Mouse (Mus musculus) embryonic facial prominence, embryonic 11.5 days (tissue): ENCODE measurements around the gene Pip4k2c. TPM values are rescaled to one million over a fixed set of nuclear protein-coding genes. Genes with fewer than 3 reads are reported as not detected.
"Not testable (repeated sequence)": the region's sequence is repeated elsewhere in the genome, so short reads cannot be mapped to it uniquely, and the experiment has no call there.

Experiments
- ATAC-seq: fragments of 200-750 bp; cut with Nextera tagmentation; replicated peaks from 2 replicates; pipeline ENCODE4 v1.8.0; 2017; ENCODE audit warnings: low read depth; ENCODE audit not compliant: insufficient number of reproducible peaks, low FRiP score, low TSS enrichment
- DNase-seq: peaks from one replicate; pipeline ENCODE4 v3.0.0-alpha.2; 2015; ENCODE audit warnings: low spot score
- H3K27ac ChIP-seq: fragments of 300-500 bp; sonication (generic); replicated peaks from 2 replicates; pipeline ENCODE4 v1.5.1; 2014; ENCODE audit warnings: mild to moderate bottlenecking, low read depth, low read length, control low read depth
- H3K27me3 ChIP-seq: fragments of 300-500 bp; sonication (generic); 2 replicates; pipeline ENCODE4 v1.6.1; 2014; ENCODE audit warnings: mild to moderate bottlenecking, low read length, moderate library complexity, mixed read lengths; ENCODE audit not compliant: control insufficient read depth, insufficient read depth
- H3K36me3 ChIP-seq: fragments of 300-500 bp; sonication (generic); replicated peaks from 2 replicates; pipeline ENCODE4 v1.6.1; 2014; ENCODE audit warnings: low read depth, mild to moderate bottlenecking, low read length, moderate library complexity, mixed read lengths; ENCODE audit not compliant: control insufficient read depth, insufficient read depth
- H3K4me1 ChIP-seq: fragments of 300-500 bp; sonication (generic); 2 replicates; pipeline ENCODE4 v1.6.1; 2014; ENCODE audit warnings: low read length, mixed read lengths; ENCODE audit not compliant: control insufficient read depth, insufficient read depth
- H3K4me2 ChIP-seq: fragments of 300-500 bp; sonication (generic); 2 replicates; pipeline ENCODE4 v1.6.1; 2014; ENCODE audit warnings: low read depth, mild to moderate bottlenecking, control low read depth, low read length, moderate library complexity
- H3K4me3 ChIP-seq: fragments of 300-500 bp; sonication (generic); 2 replicates; pipeline ENCODE4 v1.5.1; 2014; ENCODE audit warnings: low read depth, low read length, control low read depth
- H3K9ac ChIP-seq: fragments of 300-500 bp; sonication (generic); replicated peaks from 2 replicates; pipeline ENCODE4 v1.6.1; 2014; ENCODE audit warnings: mild to moderate bottlenecking, control low read depth, low read length
- H3K9me3 ChIP-seq: fragments of 300-500 bp; sonication (generic); replicated peaks from 2 replicates; pipeline ENCODE4 v1.6.1; 2016; ENCODE audit warnings: mild to moderate bottlenecking, low read length, inconsistent platforms, mixed read lengths; ENCODE audit not compliant: control insufficient read depth
- WGBS: fragments of 180-500 bp; shearing (Covaris S2); extraction: QIAGEN DNeasy Blood & Tissue Kit; methylation state at CpG from one replicate; pipeline ENCODE4 v1.1.7; 2014; 5-methylcytosine and 5-hydroxymethylcytosine counted together
- polyA plus RNA-seq: library from polyadenylated mRNA; unstranded; fragments of >200 nt; fragmentation: Nextera tagmentation; extraction: Ambion mirVana; gene quantifications from 2 replicates; pipeline ENCODE4 v1.2.1, GENCODE M21; 2014

Gene Pip4k2c
- polyA plus RNA-seq, 1 experiment from 2014 or later, result 14.7 TPM

DNA sequence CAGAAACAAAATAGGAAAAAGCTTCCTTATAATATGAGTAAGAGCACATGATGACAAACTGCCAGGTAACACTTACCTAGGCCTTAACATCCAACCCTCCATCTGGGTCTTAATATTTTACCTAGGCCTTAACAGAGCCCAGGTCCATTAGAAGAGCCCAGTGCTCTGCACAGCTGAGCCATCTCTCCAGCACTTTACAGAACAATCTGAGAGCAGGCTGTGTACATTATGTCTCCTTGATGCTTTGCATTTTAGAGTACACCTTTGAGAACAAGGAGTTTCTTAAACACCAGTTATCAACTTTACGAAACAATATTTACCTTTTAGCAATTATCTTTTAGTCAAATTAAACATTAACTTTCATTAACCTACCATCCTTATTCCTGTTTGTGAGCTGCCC, 55.3 kb downstream of the Pip4k2c start:
- Histone ChIP-seq H3K27ac (no peak overlapping the region), H3K4me2 (no peak overlapping the region), H3K9ac (no peak overlapping the region), H3K27me3 (no peaks in the 10 kb centered on the region), H3K4me1 (no peaks in the 10 kb centered on the region), H3K4me3 (no peak overlapping the region), H3K9me3 (no peaks in the 10 kb centered on the region), H3K36me3 (no peaks in the 10 kb centered on the region)
- DNase-seq, result no peak
- ATAC-seq, result no peak
- 91% methylated on average over 1 of the region's 1 CpGs for WGBS

DNA sequence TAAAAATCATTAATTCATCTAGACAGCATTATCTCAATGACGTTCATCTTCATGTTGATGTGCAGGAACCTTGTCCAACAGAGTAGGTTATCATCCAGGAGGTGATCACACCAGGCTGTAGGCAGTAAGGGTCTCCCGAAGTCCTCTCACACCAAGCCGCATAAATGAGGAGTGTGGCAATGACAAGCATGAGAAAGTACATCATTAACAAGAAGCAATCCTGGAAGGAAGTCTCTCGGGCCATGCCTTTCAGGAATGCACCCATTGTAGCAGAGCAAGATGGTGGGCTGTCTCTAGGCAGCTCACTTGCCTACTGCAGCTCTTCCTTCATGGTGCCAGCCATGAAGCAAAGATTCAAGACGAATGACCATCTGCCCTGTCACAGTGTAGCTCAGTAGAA, 56.7 kb downstream of the Pip4k2c start:
- no peak for DNase-seq
- 89% methylated on average over 5 of the region's 5 CpGs for WGBS
- ATAC-seq, result no peak

DNA sequence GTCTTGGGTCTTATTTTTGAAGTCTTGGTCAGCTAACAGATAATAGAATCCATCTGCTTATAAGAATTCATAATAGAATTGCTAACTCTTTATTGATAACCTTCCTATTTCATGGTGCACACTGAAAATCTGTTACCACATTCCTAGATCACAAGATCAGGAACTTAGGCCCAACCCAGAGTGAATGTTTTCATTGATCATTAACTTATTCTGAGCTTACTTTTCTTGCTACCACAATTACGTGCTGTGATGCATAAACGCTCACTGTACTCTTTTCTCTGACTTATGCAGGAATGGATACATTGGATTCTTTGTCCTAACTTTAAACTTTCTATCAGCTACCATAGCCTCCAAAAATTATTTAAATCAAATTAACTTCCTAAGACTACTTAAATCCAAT, 57.1 kb downstream of the Pip4k2c start:
- no peaks in the 10 kb centered on the region for H3K4me1 ChIP-seq
- DNase-seq, result no peak
- H3K27ac ChIP-seq, result no peak overlapping the region
- ATAC-seq, result no peak
- H3K9me3 ChIP-seq, result no peaks in the 10 kb centered on the region
- H3K4me3 ChIP-seq, result no peak overlapping the region
- H3K4me2 ChIP-seq, result no peak overlapping the region
- H3K9ac ChIP-seq, result no peak overlapping the region
- WGBS, result 96% methylated on average over 2 of the region's 2 CpGs
- H3K27me3 ChIP-seq, result no peaks in the 10 kb centered on the region
- H3K36me3 ChIP-seq, result no peaks in the 10 kb centered on the region

More for the DNA sequence above, 56.7 kb downstream of the Pip4k2c start:
- H3K36me3 ChIP-seq, result no peaks in the 10 kb centered on the region
- no peak overlapping the region for H3K4me2 ChIP-seq
- H3K9me3 ChIP-seq, result no peaks in the 10 kb centered on the region
- H3K9ac ChIP-seq, result no peak overlapping the region
- no peaks in the 10 kb centered on the region for H3K27me3 ChIP-seq
- no peaks in the 10 kb centered on the region for H3K4me1 ChIP-seq
- H3K27ac ChIP-seq, result no peak overlapping the region
- H3K4me3 ChIP-seq, result no peak overlapping the region

DNA sequence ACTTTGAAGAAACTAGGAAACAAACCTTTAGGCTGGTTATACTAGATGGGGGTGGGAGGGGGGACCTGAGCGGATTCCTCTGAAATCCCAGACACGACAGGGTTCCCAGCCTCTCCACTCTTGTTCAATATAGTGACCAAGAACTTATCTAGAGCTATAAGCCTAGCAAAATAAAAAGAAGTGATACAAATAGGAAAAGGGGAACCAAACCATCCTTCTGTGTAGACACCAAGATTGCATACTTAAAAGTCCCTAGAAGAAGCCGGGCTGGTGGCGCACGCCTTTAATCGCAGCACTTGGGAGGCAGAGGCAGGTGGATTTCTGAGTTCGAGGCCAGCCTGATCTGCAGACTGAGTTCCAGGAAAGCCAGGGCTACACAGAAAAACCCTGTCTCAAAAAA, 58.1 kb downstream of the Pip4k2c start:
- WGBS, result 94% methylated on average over 7 of the region's 7 CpGs
- no peak overlapping the region for H3K9ac ChIP-seq
- no peak overlapping the region for H3K27ac ChIP-seq
- H3K9me3 ChIP-seq, result no peaks in the 10 kb centered on the region
- no peak overlapping the region for H3K4me3 ChIP-seq
- H3K4me2 ChIP-seq, result no peak overlapping the region
- ATAC-seq, result no peak
- no peaks in the 10 kb centered on the region for H3K4me1 ChIP-seq
- H3K36me3 ChIP-seq, result no peaks in the 10 kb centered on the region
- H3K27me3 ChIP-seq, result no peaks in the 10 kb centered on the region
- no peak for DNase-seq

DNA sequence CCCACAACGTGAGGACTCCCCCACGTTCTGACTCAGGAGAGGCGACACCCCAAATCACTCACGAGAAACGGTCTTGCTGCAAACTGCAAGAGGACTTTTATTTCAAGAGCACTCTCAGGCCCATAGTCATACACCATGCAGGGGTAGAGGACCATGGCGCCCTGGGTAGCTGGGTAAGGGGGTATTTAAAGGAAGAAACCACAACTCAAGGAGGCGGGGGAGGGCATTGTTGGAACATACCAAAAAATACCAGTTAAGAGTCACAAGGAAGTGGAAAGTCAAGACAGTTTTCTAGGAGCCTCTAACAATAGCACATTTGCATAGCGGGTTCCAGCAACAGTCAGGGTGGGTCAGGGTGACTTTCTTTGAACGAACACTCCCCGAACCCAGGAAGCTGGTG, 58.8 kb downstream of the Pip4k2c start:
- H3K36me3 ChIP-seq, H3K27ac ChIP-seq, DNase-seq, H3K4me1 ChIP-seq, H3K9ac ChIP-seq, ATAC-seq, H3K9me3 ChIP-seq, H3K4me3 ChIP-seq, H3K27me3 ChIP-seq, H3K4me2 ChIP-seq: not testable (repeated sequence)
- 82% methylated on average over 10 of the region's 10 CpGs for WGBS

DNA sequence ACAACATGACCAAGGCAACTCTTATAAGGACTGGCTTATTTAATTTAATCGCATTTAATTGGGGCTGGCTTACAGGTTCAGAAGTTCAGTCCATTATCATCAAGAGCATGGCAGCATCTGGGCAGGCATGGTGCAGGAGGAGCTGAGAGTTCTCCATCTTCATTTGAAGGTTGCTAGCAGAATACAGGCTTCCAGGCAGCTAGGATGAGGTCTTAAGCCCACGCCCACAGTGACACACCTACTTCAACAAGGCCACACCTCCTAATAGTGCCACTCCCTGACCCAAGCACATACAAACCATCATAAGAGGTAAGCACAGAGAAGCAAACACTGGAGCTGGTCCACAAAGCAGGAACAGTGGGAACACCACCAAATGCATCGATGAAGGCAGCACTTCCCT, 60.2 kb downstream of the Pip4k2c start:
- H3K27ac ChIP-seq, DNase-seq, H3K4me2 ChIP-seq, H3K4me1 ChIP-seq, H3K4me3 ChIP-seq, H3K9me3 ChIP-seq, H3K9ac ChIP-seq, H3K36me3 ChIP-seq, ATAC-seq, H3K27me3 ChIP-seq: not testable (repeated sequence)
- WGBS, result 87% methylated on average over 3 of the region's 3 CpGs

DNA sequence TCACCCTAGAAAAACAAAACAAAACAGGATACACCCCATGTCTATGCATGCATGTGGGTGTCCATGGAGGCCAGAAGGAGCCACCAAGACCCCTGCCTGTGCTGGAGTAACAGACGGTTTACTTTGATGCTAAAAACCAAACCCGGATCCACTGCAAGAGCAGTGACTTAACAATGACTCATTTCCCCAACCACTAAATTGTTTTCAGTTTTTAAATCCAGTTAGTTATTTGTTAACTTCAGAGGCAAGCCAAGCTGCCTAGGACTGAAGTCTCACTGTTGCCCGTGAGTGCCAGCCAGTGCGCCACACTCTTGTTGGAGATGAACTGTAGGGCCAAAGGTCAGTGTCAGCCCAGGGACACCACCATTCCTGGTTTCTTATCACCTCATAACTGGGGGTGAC, 60.9 kb downstream of the Pip4k2c start:
- 89% methylated on average over 4 of the region's 4 CpGs for WGBS
- H3K4me3 ChIP-seq, result no peak overlapping the region
- H3K4me1 ChIP-seq, result no peaks in the 10 kb centered on the region
- no peaks in the 10 kb centered on the region for H3K9me3 ChIP-seq
- H3K9ac ChIP-seq, result no peak overlapping the region
- no peak for DNase-seq
- H3K27me3 ChIP-seq, result no peaks in the 10 kb centered on the region
- no peak overlapping the region for H3K4me2 ChIP-seq
- H3K36me3 ChIP-seq, result no peaks in the 10 kb centered on the region
- H3K27ac ChIP-seq, result no peak overlapping the region
- no peak for ATAC-seq

DNA sequence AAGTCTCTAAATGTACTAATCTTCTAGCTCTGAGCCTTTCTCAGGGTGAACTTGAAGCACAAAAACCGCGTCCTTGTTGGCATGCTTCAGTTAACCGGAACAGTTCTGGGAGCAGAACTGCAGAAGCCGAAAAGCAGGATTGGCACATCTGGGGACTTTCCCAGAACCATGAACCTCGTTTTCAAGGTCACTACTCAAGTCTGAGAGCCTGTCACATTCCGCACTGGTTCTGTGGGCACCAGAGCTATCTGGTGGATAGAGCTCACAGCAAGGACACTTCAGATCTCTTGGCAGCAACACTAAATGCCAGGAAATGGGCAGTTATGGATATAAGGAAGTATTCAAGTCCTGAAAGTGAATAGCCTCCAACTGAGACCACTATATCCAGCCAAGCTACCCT, 64.2 kb downstream of the Pip4k2c start:
- H3K4me3 ChIP-seq, result no peak overlapping the region
- WGBS, result 81% methylated on average over 6 of the region's 6 CpGs

More for the DNA sequence above, 64.2 kb downstream of the Pip4k2c start:
- no peaks in the 10 kb centered on the region for H3K36me3 ChIP-seq
- H3K4me1 ChIP-seq, result no peaks in the 10 kb centered on the region
- ATAC-seq (no peak), DNase-seq (no peak)
- H3K9ac ChIP-seq, result no peak overlapping the region
- no peaks in the 10 kb centered on the region for H3K9me3 ChIP-seq
- H3K27ac ChIP-seq, result no peak overlapping the region
- no peak overlapping the region for H3K4me2 ChIP-seq
- no peaks in the 10 kb centered on the region for H3K27me3 ChIP-seq
